Mouse (Mus musculus): ENCODE data around the gene Snx13.
A peak's percentile ranks its signal among the peaks of the same experiment; 100 is the strongest.

Snx13 gene

GRCm38 (mm10) chr12:35191698-35192425 lies 144.9 kb downstream of the Snx13 start:
- peak; percentile 4 for DNase-seq (ENCODE audit: low read depth, low spot score)

GRCm38 (mm10) chr12:35192426-35192769 lies 145.4 kb downstream of the Snx13 start:
- no peak for DNase-seq (ENCODE audit: low read depth, low spot score)
